Mouse (Mus musculus): Measurements from ENCODE around the gene Zfp385b. TPM values are rescaled to one million over a fixed set of nuclear protein-coding genes. Genes with fewer than 3 reads are reported as not detected.

Zfp385b gene
- polyA plus RNA-seq, 1 experiment from 2014 or later, result 14.1 TPM

GRCm38 (mm10) chr2:77592525-77592924 lies 226.9 kb downstream of the Zfp385b start:
- Histone ChIP-seq H3K4me1 (replicated peaks; ENCODE audit: control insufficient read depth, insufficient read depth, low read length) (no peaks in the 10 kb centered on the region), H3K4me2 (replicated peaks) (no peak overlapping the region), H3K9me3 (ENCODE audit: control insufficient read depth, low read length) (no peaks in the 10 kb centered on the region; the same call in 1 of the 2 replicates), H3K36me3 (replicated peaks; ENCODE audit: control insufficient read depth, insufficient read depth) (no peaks in the 10 kb centered on the region), H3K4me3 (replicated peaks; ENCODE audit: low read length) (no peak overlapping the region), H3K27me3 (ENCODE audit: control insufficient read depth, insufficient read depth, low read length) (no peaks in the 10 kb centered on the region), H3K9ac (no peak overlapping the region), H3K27ac (no peak overlapping the region)
- no peak for ATAC-seq (ENCODE audit: low FRiP score)
- WGBS, result 78% methylated on average over 6 of the region's 6 CpGs
- DNase-seq (ENCODE audit: low spot score), result no peak

GRCm38 (mm10) chr2:77589205-77589901 lies 230.1 kb downstream of the Zfp385b start:
- no peak overlapping the region for H3K27ac ChIP-seq
- peak; percentile 54 for DNase-seq (ENCODE audit: low spot score)

DNA sequence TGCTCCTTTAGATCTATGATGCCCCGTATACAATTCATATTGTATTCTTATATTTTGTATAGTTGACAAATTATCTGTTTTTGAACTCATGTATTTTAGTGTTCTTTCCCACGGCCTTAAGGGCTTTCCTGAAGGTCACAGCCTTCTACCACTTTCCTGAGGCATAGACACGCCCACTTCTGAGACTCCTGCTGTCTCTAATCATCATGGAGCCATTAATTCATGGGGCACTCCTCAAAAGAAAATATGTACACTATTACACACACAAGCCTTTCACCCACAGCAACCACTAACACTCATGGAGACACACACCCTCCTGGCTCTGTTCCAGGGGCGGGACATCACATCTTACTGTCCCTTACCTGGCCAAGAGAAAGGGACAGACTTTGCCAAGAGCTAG lies 232.1 kb downstream of the Zfp385b start:
- Histone ChIP-seq H3K36me3 (replicated peaks; ENCODE audit: control insufficient read depth, insufficient read depth) (no peaks in the 10 kb centered on the region), H3K9me3 (ENCODE audit: control insufficient read depth, low read length) (peaks cover 6% of the 10 kb centered on the region; the same call in 1 of the 2 replicates), H3K27me3 (ENCODE audit: control insufficient read depth, insufficient read depth, low read length) (no peaks in the 10 kb centered on the region), H3K4me2 (replicated peaks) (no peak overlapping the region), H3K27ac (no peak overlapping the region), H3K9ac (no peak overlapping the region), H3K4me3 (replicated peaks; ENCODE audit: low read length) (no peak overlapping the region), H3K4me1 (replicated peaks; ENCODE audit: control insufficient read depth, insufficient read depth, low read length) (no peaks in the 10 kb centered on the region)
- 87% methylated on average over 4 of the region's 4 CpGs for WGBS
- ATAC-seq (ENCODE audit: low FRiP score), result no peak
- no peak for DNase-seq (ENCODE audit: low spot score)

More at GRCm38 (mm10) chr2:77589205-77589901, 230.1 kb downstream of the Zfp385b start:
- WGBS, result 63% methylated on average over 12 of the region's 12 CpGs
- Histone ChIP-seq H3K9ac (no peak overlapping the region), H3K4me1 (replicated peaks; ENCODE audit: control insufficient read depth, insufficient read depth, low read length) (no peaks in the 10 kb centered on the region), H3K9me3 (ENCODE audit: control insufficient read depth, low read length) (peaks cover 6% of the 10 kb centered on the region; the same call in 1 of the 2 replicates), H3K27me3 (ENCODE audit: control insufficient read depth, insufficient read depth, low read length) (no peaks in the 10 kb centered on the region), H3K4me3 (replicated peaks; ENCODE audit: low read length) (no peak overlapping the region), H3K36me3 (replicated peaks; ENCODE audit: control insufficient read depth, insufficient read depth) (no peaks in the 10 kb centered on the region), H3K4me2 (replicated peaks) (no peak overlapping the region)
- ATAC-seq (ENCODE audit: low FRiP score), result peak; percentile 76

DNA sequence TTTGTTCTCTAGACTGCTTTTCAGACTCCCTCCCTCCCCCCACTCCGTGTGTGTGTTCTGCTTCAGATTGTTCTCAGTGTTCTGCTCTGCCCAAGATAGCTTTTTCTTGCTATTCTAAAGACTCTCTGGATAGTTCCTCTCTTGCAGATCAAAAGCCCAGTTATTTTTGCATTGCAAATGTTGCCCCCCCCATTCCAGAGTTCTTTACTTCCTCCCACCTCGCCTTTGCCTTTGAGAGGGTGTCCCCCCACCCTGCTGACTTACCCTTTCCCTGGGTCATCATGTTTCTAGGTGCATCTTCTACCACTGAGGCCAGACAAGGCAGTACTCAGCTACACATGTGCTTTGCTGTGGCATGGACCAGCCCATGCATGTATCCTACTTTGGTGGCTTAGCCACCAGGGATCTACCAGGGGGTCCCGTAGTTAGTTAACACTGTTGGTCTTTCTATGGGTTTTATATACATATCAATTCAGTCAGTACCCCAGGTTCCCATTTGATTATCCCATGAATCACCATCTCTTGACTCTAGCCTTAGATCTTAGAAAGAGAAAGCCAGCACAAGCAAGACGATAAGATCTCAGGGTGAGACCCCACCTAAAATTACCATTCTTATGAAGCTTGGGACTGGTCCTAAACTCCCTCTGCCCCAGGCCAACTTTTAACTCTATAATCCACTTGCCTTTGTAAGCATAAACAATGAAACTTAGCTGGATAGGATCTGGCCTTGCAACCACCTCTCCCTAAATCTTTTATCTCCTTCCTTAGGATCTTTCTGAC lies 232.7 kb downstream of the Zfp385b start:
- DNase-seq (ENCODE audit: low spot score) (no peak), ATAC-seq (ENCODE audit: low FRiP score) (no peak)
- 74% methylated on average over 4 of the region's 4 CpGs for WGBS
- Histone ChIP-seq H3K36me3 (replicated peaks; ENCODE audit: control insufficient read depth, insufficient read depth) (no peaks in the 10 kb centered on the region), H3K27me3 (ENCODE audit: control insufficient read depth, insufficient read depth, low read length) (no peaks in the 10 kb centered on the region), H3K4me3 (replicated peaks; ENCODE audit: low read length) (no peak overlapping the region), H3K27ac (no peak overlapping the region), H3K9ac (no peak overlapping the region), H3K9me3 (ENCODE audit: control insufficient read depth, low read length) (peaks cover 6% of the 10 kb centered on the region; the same call in 1 of the 2 replicates), H3K4me1 (replicated peaks; ENCODE audit: control insufficient read depth, insufficient read depth, low read length) (no peaks in the 10 kb centered on the region), H3K4me2 (replicated peaks) (no peak overlapping the region)

GRCm38 (mm10) chr2:77583586-77583985 lies 235.9 kb downstream of the Zfp385b start:
- 70% methylated on average over 1 of the region's 1 CpGs for WGBS

DNA sequence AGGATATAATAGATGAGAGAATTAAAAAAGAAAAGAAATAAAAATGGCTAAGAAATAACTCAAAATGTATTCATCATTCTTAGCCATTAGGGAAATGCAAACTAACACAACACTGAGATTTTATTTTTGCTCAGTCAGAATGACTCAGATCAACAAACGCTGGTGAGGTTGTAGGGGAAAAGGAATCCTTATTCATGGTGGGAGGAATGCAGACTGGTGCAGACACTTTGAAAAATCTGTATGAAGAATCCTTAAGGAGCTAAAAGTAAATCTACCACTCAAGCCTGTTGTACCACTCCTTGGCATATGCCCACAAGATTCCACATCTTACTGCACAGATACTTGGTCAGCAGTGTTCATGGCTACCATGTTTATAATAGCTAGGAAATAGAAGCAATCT lies 242.9 kb downstream of the Zfp385b start:
- DNase-seq (ENCODE audit: low spot score) (no peak), ATAC-seq (ENCODE audit: low FRiP score) (no peak)
- no peaks in the 10 kb centered on the region for H3K36me3 ChIP-seq (replicated peaks; ENCODE audit: control insufficient read depth, insufficient read depth)
- H3K4me2 ChIP-seq (replicated peaks), result no peak overlapping the region
- H3K9ac ChIP-seq, result no peak overlapping the region
- WGBS, result 90% methylated on average over 1 of the region's 1 CpGs
- H3K4me1 ChIP-seq (replicated peaks; ENCODE audit: control insufficient read depth, insufficient read depth, low read length), result no peaks in the 10 kb centered on the region
- no peaks in the 10 kb centered on the region for H3K9me3 ChIP-seq (ENCODE audit: control insufficient read depth, low read length)
- no peak overlapping the region for H3K4me3 ChIP-seq (replicated peaks; ENCODE audit: low read length)
- no peak overlapping the region for H3K27ac ChIP-seq
- no peaks in the 10 kb centered on the region for H3K27me3 ChIP-seq (ENCODE audit: control insufficient read depth, insufficient read depth, low read length)

More at GRCm38 (mm10) chr2:77583586-77583985, 235.9 kb downstream of the Zfp385b start:
- ATAC-seq (ENCODE audit: low FRiP score), result no peak
- no peak overlapping the region for H3K27ac ChIP-seq
- DNase-seq (ENCODE audit: low spot score), result no peak
- H3K27me3 ChIP-seq (ENCODE audit: control insufficient read depth, insufficient read depth, low read length), result no peaks in the 10 kb centered on the region
- H3K4me1 ChIP-seq (replicated peaks; ENCODE audit: control insufficient read depth, insufficient read depth, low read length), result no peaks in the 10 kb centered on the region
- no peak overlapping the region for H3K4me3 ChIP-seq (replicated peaks; ENCODE audit: low read length)
- no peak overlapping the region for H3K4me2 ChIP-seq (replicated peaks)
- no peaks in the 10 kb centered on the region for H3K36me3 ChIP-seq (replicated peaks; ENCODE audit: control insufficient read depth, insufficient read depth)
- no peak overlapping the region for H3K9ac ChIP-seq
- peaks cover 6% of the 10 kb centered on the region; the same call in 1 of the 2 replicates for H3K9me3 ChIP-seq (ENCODE audit: control insufficient read depth, low read length)

GRCm38 (mm10) chr2:77567528-77568435 lies 251.7 kb downstream of the Zfp385b start:
- ATAC-seq (ENCODE audit: low FRiP score) (no peak), DNase-seq (ENCODE audit: low spot score) (no peak)
- no peaks in the 10 kb centered on the region for H3K36me3 ChIP-seq (replicated peaks; ENCODE audit: control insufficient read depth, insufficient read depth)
- H3K27ac ChIP-seq, result no peak overlapping the region
- 80% methylated on average over 15 of the region's 15 CpGs for WGBS
- H3K9me3 ChIP-seq (ENCODE audit: control insufficient read depth, low read length), result no peaks in the 10 kb centered on the region
- no peak overlapping the region for H3K9ac ChIP-seq
- H3K4me1 ChIP-seq (replicated peaks; ENCODE audit: control insufficient read depth, insufficient read depth, low read length), result no peaks in the 10 kb centered on the region
- H3K27me3 ChIP-seq (ENCODE audit: control insufficient read depth, insufficient read depth, low read length), result no peaks in the 10 kb centered on the region
- H3K4me3 ChIP-seq (replicated peaks; ENCODE audit: low read length), result no peak overlapping the region
- H3K4me2 ChIP-seq (replicated peaks), result no peak overlapping the region

GRCm38 (mm10) chr2:77563706-77564105 lies 255.7 kb downstream of the Zfp385b start:
- no peak overlapping the region for H3K4me3 ChIP-seq (replicated peaks; ENCODE audit: low read length)
- ATAC-seq (ENCODE audit: low FRiP score) (no peak), DNase-seq (ENCODE audit: low spot score) (no peak)
- no peaks in the 10 kb centered on the region for H3K27me3 ChIP-seq (ENCODE audit: control insufficient read depth, insufficient read depth, low read length)
- no peak overlapping the region for H3K27ac ChIP-seq
- no peak overlapping the region for H3K4me2 ChIP-seq (replicated peaks)
- WGBS, result 60% methylated on average over 1 of the region's 1 CpGs
- no peaks in the 10 kb centered on the region for H3K4me1 ChIP-seq (replicated peaks; ENCODE audit: control insufficient read depth, insufficient read depth, low read length)
- no peaks in the 10 kb centered on the region for H3K9me3 ChIP-seq (ENCODE audit: control insufficient read depth, low read length)
- H3K36me3 ChIP-seq (replicated peaks; ENCODE audit: control insufficient read depth, insufficient read depth), result no peaks in the 10 kb centered on the region
- no peak overlapping the region for H3K9ac ChIP-seq

DNA sequence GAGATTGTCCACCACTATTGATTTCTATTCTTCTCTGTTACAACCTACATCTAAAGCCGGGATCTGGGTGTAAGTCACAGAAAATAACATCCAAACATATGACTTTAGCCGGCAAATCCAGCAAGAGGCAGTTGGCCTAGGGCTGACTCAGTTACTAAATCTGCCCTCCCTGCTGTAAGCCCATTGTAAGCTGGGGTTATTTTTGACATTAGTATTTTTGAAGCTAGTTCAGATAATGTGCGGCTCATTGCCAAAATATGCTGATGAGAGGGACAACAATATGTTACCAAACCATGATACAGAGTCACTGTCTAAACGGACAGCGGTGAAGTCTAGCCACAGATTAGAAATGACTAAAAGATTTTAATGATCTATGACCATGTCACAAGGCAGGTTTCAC lies 257.5 kb downstream of the Zfp385b start:
- no peaks in the 10 kb centered on the region for H3K27me3 ChIP-seq (ENCODE audit: control insufficient read depth, insufficient read depth, low read length)
- WGBS, result 90% methylated on average over 5 of the region's 5 CpGs
- H3K4me1 ChIP-seq (replicated peaks; ENCODE audit: control insufficient read depth, insufficient read depth, low read length), result no peaks in the 10 kb centered on the region
- DNase-seq (ENCODE audit: low spot score) (no peak), ATAC-seq (ENCODE audit: low FRiP score) (no peak)
- no peak overlapping the region for H3K27ac ChIP-seq
- no peaks in the 10 kb centered on the region for H3K9me3 ChIP-seq (ENCODE audit: control insufficient read depth, low read length)
- no peak overlapping the region for H3K4me2 ChIP-seq (replicated peaks)
- no peak overlapping the region for H3K4me3 ChIP-seq (replicated peaks; ENCODE audit: low read length)
- no peaks in the 10 kb centered on the region for H3K36me3 ChIP-seq (replicated peaks; ENCODE audit: control insufficient read depth, insufficient read depth)
- H3K9ac ChIP-seq, result no peak overlapping the region
